In the genomic region with DNA sequence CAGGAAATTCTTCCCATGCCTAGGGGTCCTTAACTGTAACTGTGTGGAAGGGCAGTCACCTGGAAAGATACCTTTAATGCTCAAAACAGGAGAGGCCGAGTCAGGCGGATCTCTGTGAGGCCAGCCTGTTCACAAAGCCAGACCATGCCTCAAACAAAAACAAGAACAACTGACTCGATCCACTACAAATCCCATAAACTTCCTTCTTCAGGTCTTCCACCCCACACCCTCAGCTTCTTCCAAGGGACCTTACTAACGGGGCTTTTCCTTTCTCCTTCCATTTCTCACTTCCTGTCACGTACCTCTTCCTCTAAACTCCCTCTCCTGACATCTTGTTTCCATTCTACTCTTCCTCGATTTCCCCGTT, we compare ENCODE assay signal across 8 mouse cellular contexts. TPM values are rescaled to one million over a fixed set of nuclear protein-coding genes. Genes with fewer than 3 reads are reported as not detected.
A peak's percentile ranks its signal among the peaks of the same experiment; 100 is the strongest.
DNase-seq lines count a peak whose midpoint lies in the region; ATAC-seq and TF ChIP-seq lines count a peak whose summit lies in the region.

No protein-coding gene starts in this region.

- H3K4me2 ChIP-seq in limb, embryonic 15.5 days = peak overlapping the region; percentile 51
- peak overlapping the region; percentile 73 for H3K4me2 ChIP-seq in stomach, embryonic 16.5 days (ENCODE audit: low read depth, low read length)

- peak overlapping the region; percentile 94 for H3K4me3 ChIP-seq in testis, adult 2 months (ENCODE audit: control insufficient read depth, low read depth, low read length)
- peak overlapping the region; percentile 96 for H3K4me3 ChIP-seq in limb, embryonic 15.5 days
- H3K4me3 ChIP-seq in stomach, embryonic 16.5 days (replicated peaks; ENCODE audit: low read length) = peak overlapping the region; percentile 56

- TF ChIP-seq CTCF in testis, adult 2 months (IDR thresholded peaks at IDR 0.05; ENCODE audit: control insufficient read depth, insufficient read depth, insufficient replicate concordance, low read depth, low read length) = no peak

- peak overlapping the region; percentile 87 for H3K27ac ChIP-seq in testis, adult 2 months (ENCODE audit: control insufficient read depth, insufficient read depth, low read depth, low read length)
- peak overlapping the region; percentile 92 for H3K27ac ChIP-seq in limb, embryonic 15.5 days
- peak overlapping the region; percentile 95 for H3K27ac ChIP-seq in stomach, embryonic 16.5 days (ENCODE audit: low read length)

- no peaks in the 10 kb centered on the region for H3K27me3 ChIP-seq in testis, adult 2 months (ENCODE audit: control insufficient read depth, insufficient read depth, low read length)
- no peaks in the 10 kb centered on the region for H3K27me3 ChIP-seq in limb, embryonic 15.5 days
- no peaks in the 10 kb centered on the region for H3K27me3 ChIP-seq in stomach, embryonic 16.5 days (ENCODE audit: control insufficient read depth, insufficient read depth, low read length)

- no peak for ATAC-seq in limb, embryonic 15.5 days (ENCODE audit: insufficient number of reproducible peaks, low FRiP score, low TSS enrichment, low read depth)
- no peak for ATAC-seq in stomach, embryonic 16.5 days (ENCODE audit: insufficient read depth, low FRiP score)

- no peak for TF ChIP-seq POLR2A in testis, adult 2 months (IDR thresholded peaks at IDR 0.05; ENCODE audit: control insufficient read depth, low read depth, low read length)

- intact Hi-C loops in gastrocnemius, postnatal 14 days (cut with DNase I; ENCODE audit: low total_unique reads) = no loop called here

- H3K36me3 ChIP-seq in testis, adult 2 months (ENCODE audit: control insufficient read depth, insufficient read depth, low read length) = no peaks in the 10 kb centered on the region; the same call in 1 of the 2 replicates
- peaks cover 22% of the 10 kb centered on the region for H3K36me3 ChIP-seq in limb, embryonic 15.5 days
- peaks cover 15% of the 10 kb centered on the region for H3K36me3 ChIP-seq in stomach, embryonic 16.5 days (ENCODE audit: control insufficient read depth, insufficient read depth, low read length)

- WGBS in limb, embryonic 15.5 days = 20% methylated on average over 7 of the region's 7 CpGs
- 19% methylated on average over 7 of the region's 7 CpGs for WGBS in stomach, embryonic 16.5 days

- peak overlapping the region; percentile 54 for H3K9ac ChIP-seq in limb, embryonic 15.5 days
- H3K9ac ChIP-seq in stomach, embryonic 16.5 days (ENCODE audit: low read length) = peak overlapping the region; percentile 77

- H3K9me3 ChIP-seq in limb, embryonic 15.5 days = no peaks in the 10 kb centered on the region
- H3K9me3 ChIP-seq in stomach, embryonic 16.5 days (replicated peaks; ENCODE audit: control insufficient read depth, low read length) = no peaks in the 10 kb centered on the region

- H3K4me1 ChIP-seq in testis, adult 2 months (ENCODE audit: control insufficient read depth, insufficient read depth, low read length) = peaks cover 24% of the 10 kb centered on the region
- peaks cover 52% of the 10 kb centered on the region for H3K4me1 ChIP-seq in limb, embryonic 15.5 days
- peaks cover 36% of the 10 kb centered on the region for H3K4me1 ChIP-seq in stomach, embryonic 16.5 days (ENCODE audit: control insufficient read depth, insufficient read depth, low read length)

- peak; percentile 53 for DNase-seq in cerebellum, adult 9-10 months
- no peak for DNase-seq in cerebellum, postnatal 4 days (ENCODE audit: low spot score in 2 of 2)
- no peak for DNase-seq in testis, postnatal 10 days (ENCODE audit: low spot score)
- no peak for DNase-seq in gastrocnemius, postnatal 14 days
- DNase-seq in adrenal gland, adult 2 months = no peak

RNA-seq across cellular contexts. Expression of gene Zfp574, which starts 3.9 kb away (rescaled TPM):
- 267 and 276 TPM in 2 replicates for polyA plus RNA-seq in testis, adult 2 months (2012; rRNA removed)
- polyA plus RNA-seq in limb, embryonic 15.5 days (2015; fragmentation: Nextera tagmentation; extraction: Ambion mirVana) = 28.8 and 29.5 TPM in 2 replicates
- polyA plus RNA-seq in stomach, embryonic 16.5 days (2015; fragmentation: Nextera tagmentation; extraction: Ambion mirVana) = 23.1 and 25.2 TPM in 2 replicates
- 1 to 10 TPM; 5.5 to 6.3 TPM for total RNA-seq in gastrocnemius, postnatal 14 days (2021)
- 10 to 100 TPM; 21.3 to 21.9 TPM for total RNA-seq in adrenal gland, adult 2 months (2021)
- polyA plus RNA-seq in adrenal gland, adult 2 months (2012; rRNA removed) = 60.8 and 61.2 TPM in 2 replicates

RNA-seq across cellular contexts. Expression of gene Grik5, which starts 4.1 kb away (rescaled TPM):
- polyA plus RNA-seq in testis, adult 2 months (2012; rRNA removed) = 83.7 and 86.7 TPM in 2 replicates
- 4.2 and 5.7 TPM in 2 replicates for polyA plus RNA-seq in limb, embryonic 15.5 days (2015; fragmentation: Nextera tagmentation; extraction: Ambion mirVana)
- 3.6 and 4.0 TPM in 2 replicates for polyA plus RNA-seq in stomach, embryonic 16.5 days (2015; fragmentation: Nextera tagmentation; extraction: Ambion mirVana)
- 1 to 10 TPM; 3.3 to 3.9 TPM for total RNA-seq in gastrocnemius, postnatal 14 days (2021)
- 10 to 100 TPM; 14.5 to 18.5 TPM for total RNA-seq in adrenal gland, adult 2 months (2021)
- polyA plus RNA-seq in adrenal gland, adult 2 months (2012; rRNA removed) = 54.9 and 71.3 TPM in 2 replicates
